Mouse (Mus musculus): ENCODE results near the gene Best3. TPM values are rescaled to one million over a fixed set of nuclear protein-coding genes. Genes with fewer than 3 reads are reported as not detected.

The Best3 gene
- polyA plus RNA-seq, 1 experiment from 2014 or later, result 0.32 TPM

DNA sequence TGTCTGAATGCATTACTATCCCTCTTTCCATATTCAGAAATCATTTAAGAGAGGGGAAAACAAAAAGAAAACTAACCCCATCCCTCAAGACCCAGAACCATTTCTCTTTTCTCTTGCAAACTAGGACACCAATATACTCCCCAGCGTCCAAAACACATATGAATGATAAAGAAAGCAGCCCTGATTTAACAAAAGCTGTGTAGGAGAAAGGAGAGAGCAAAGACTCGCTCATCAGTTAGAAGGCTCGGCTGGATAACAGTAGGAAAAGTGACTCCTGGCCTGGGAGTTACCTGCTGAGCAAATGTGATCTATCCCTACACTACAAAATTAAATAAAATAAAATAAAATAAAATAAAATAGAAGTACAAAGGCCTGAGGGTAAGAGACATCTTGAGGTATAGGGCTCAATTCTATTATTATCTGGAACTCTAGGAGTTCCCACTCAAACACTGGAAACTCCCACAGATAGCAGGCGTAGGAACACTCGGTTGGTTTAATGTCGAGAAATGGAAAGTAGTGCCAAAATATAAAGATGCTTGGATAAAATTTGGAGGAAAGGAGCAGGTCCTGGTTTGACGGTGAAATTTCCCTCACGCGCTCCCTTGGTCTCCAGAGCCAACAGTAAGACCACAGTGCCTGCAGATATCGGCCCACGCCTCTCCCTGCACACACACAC is 29.5 kb upstream of the Best3 start:
- H3K36me3 ChIP-seq (ENCODE audit: insufficient read depth, low read length), result no peaks in the 10 kb centered on the region
- no peak for ATAC-seq (ENCODE audit: low FRiP score, low TSS enrichment)
- 89% methylated on average over 11 of the region's 11 CpGs for whole genome bisulfite sequencing
- no peaks in the 10 kb centered on the region for H3K27me3 ChIP-seq (ENCODE audit: insufficient read depth, low read length)
- H3K4me1 ChIP-seq (ENCODE audit: insufficient read depth, low read length), result peaks cover 10% of the 10 kb centered on the region
- H3K9me3 ChIP-seq (ENCODE audit: low read length), result peaks cover 9% of the 10 kb centered on the region
- H3K9ac ChIP-seq (replicated peaks; ENCODE audit: low read length), result no peak overlapping the region
- no peak overlapping the region for H3K27ac ChIP-seq (ENCODE audit: low read length)
- H3K4me2 ChIP-seq (replicated peaks; ENCODE audit: low read depth, low read length), result no peak overlapping the region
- H3K4me3 ChIP-seq (ENCODE audit: low read length), result no peak overlapping the region

DNA sequence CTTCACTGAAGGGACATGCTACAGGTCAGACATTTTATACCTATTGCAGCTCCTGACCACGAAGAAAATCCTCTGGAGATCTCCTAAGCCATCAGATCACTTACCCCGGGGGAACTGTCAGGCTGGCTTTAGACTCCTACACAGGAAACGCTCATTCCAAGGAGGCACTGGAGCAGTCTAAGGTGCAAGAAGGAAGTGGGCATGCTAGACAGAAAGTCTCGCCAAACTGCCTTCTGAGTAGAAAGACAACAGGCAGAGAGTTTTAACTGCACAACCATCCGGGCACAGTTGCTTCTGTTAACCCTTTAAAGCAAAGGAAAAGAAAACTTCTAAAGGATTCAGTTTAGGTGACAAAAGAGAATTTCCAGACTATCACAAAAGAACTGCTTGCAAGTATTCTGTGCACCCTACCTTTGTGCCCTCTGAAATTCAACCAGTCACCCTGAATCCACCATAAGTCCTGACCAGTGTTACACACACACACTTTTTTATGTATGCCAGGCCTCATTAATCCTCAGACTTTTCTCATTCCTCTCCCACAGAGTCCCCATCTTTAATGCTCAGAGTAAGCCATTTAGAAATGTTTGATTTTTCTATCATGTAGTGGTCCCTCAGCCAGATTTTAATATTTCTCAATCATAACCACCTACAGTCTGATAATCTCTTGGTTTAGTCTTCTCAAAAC is 28.1 kb upstream of the Best3 start:
- peak; percentile 83 for ATAC-seq (ENCODE audit: low FRiP score, low TSS enrichment)
- WGBS, result 5% methylated on average over 5 of the region's 5 CpGs
- no peak overlapping the region for H3K4me2 ChIP-seq (replicated peaks; ENCODE audit: low read depth, low read length)
- H3K4me3 ChIP-seq (ENCODE audit: low read length), result no peak overlapping the region
- peaks cover 18% of the 10 kb centered on the region for H3K4me1 ChIP-seq (ENCODE audit: insufficient read depth, low read length)
- no peaks in the 10 kb centered on the region for H3K36me3 ChIP-seq (ENCODE audit: insufficient read depth, low read length)
- H3K9ac ChIP-seq (replicated peaks; ENCODE audit: low read length), result no peak overlapping the region
- H3K27ac ChIP-seq (ENCODE audit: low read length), result peak overlapping the region; percentile 82
- peaks cover 4% of the 10 kb centered on the region; the same call in 1 of the 2 replicates for H3K9me3 ChIP-seq (ENCODE audit: low read length)
- H3K27me3 ChIP-seq (ENCODE audit: insufficient read depth, low read length), result no peaks in the 10 kb centered on the region

DNA sequence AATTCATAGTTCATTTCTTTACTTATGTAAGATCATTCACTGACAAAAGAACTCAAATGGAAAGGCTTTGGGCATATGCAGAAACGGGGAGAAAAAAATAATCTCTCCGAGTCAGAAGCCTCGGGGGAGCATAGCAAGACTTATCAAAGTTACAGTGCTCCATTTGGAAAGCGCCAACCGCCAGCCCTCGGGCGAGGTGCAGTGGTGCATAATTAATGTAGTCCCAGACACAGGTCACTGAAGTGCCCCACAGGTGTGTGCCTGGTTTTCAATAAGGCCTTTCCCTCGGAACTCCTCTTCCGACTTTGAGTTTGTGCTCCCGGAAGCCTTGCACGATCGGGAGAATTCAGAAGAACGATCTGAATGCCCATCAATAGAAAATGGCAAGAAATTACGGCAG is 24.0 kb upstream of the Best3 start:
- Histone ChIP-seq H3K9ac (replicated peaks; ENCODE audit: low read length) (no peak overlapping the region), H3K4me1 (ENCODE audit: insufficient read depth, low read length) (peaks cover 21% of the 10 kb centered on the region), H3K27me3 (ENCODE audit: insufficient read depth, low read length) (no peaks in the 10 kb centered on the region), H3K9me3 (ENCODE audit: low read length) (no peaks in the 10 kb centered on the region), H3K27ac (ENCODE audit: low read length) (no peak overlapping the region), H3K4me2 (replicated peaks; ENCODE audit: low read depth, low read length) (no peak overlapping the region), H3K4me3 (ENCODE audit: low read length) (no peak overlapping the region), H3K36me3 (ENCODE audit: insufficient read depth, low read length) (no peaks in the 10 kb centered on the region)
- no peak for ATAC-seq (ENCODE audit: low FRiP score, low TSS enrichment)
- 64% methylated on average over 14 of the region's 14 CpGs for WGBS

DNA sequence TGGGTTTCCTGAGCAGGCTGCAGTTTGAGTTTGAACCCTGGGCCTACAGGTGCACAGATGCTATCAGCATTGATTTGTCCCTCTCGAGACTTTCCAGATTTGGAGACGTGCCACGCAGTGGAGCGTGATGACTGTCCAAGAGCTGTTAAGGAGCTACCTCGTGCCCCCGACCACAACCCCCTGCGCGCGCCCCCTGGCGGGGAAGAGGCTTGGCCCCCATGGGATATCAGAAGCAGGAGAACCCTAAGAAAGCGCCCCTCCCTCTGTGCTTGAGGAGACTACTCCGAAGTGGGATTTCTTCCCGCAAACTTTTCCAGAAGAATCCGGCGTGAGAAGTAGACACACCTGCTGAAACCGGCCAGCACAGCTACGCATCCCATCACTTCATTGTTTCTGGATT is 23.3 kb upstream of the Best3 start:
- Histone ChIP-seq H3K4me2 (replicated peaks; ENCODE audit: low read depth, low read length) (no peak overlapping the region), H3K27me3 (ENCODE audit: insufficient read depth, low read length) (no peaks in the 10 kb centered on the region), H3K9me3 (ENCODE audit: low read length) (no peaks in the 10 kb centered on the region), H3K36me3 (ENCODE audit: insufficient read depth, low read length) (no peaks in the 10 kb centered on the region), H3K9ac (replicated peaks; ENCODE audit: low read length) (no peak overlapping the region), H3K4me1 (ENCODE audit: insufficient read depth, low read length) (peaks cover 17% of the 10 kb centered on the region; the same call in 1 of the 2 replicates), H3K4me3 (ENCODE audit: low read length) (no peak overlapping the region), H3K27ac (ENCODE audit: low read length) (no peak overlapping the region)
- no peak for ATAC-seq (ENCODE audit: low FRiP score, low TSS enrichment)
- 60% methylated on average over 17 of the region's 17 CpGs for WGBS

DNA sequence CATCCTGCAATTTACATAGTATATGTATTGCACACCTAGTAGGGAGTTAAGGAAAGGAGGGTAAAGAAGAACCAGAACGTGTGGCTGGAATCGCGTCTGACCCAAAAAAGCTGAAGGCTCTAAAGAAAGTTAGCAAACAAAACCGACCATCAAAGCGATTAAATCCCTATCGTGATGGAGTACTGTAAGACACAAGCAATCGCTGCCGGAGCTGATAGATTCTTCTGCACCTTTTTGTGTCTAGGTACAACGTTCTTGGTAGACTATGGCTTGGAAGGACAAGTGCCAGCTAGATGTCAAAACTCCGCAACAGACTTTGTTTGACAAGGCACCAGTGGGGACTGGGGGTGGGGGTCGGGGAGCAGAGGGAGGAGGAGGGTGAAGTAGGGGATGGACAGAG is 22.0 kb upstream of the Best3 start:
- Histone ChIP-seq H3K4me1 (ENCODE audit: insufficient read depth, low read length) (0 out of 2 replicates have a peak, but pooled peaks cover 12% of the 10 kb centered on the region), H3K36me3 (ENCODE audit: insufficient read depth, low read length) (no peaks in the 10 kb centered on the region), H3K9me3 (ENCODE audit: low read length) (no peaks in the 10 kb centered on the region), H3K4me2 (replicated peaks; ENCODE audit: low read depth, low read length) (no peak overlapping the region), H3K27me3 (ENCODE audit: insufficient read depth, low read length) (no peaks in the 10 kb centered on the region), H3K27ac (ENCODE audit: low read length) (no peak overlapping the region), H3K4me3 (ENCODE audit: low read length) (no peak overlapping the region), H3K9ac (replicated peaks; ENCODE audit: low read length) (no peak overlapping the region)
- no peak for ATAC-seq (ENCODE audit: low FRiP score, low TSS enrichment)
- WGBS, result 78% methylated on average over 11 of the region's 11 CpGs

DNA sequence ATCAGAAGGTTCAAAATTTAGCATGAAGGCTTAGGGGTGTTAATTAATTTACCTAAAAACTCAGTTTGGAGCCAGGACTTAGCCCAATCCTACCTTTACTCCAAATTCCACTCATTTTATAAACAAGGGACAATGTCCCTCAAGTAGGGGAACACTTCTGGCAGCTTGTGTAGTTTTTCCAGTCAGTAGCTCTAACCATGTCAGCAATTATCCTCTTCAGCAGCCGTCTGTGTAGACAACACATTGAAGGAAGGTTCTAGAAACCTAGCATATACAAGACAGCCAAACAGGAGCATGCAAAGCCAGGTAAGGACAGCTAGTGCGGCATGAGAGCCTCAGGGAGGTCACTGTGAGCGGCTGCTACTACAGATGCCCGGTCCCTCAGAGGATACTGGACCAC is 21.5 kb upstream of the Best3 start:
- H3K27me3 ChIP-seq (ENCODE audit: insufficient read depth, low read length), result no peaks in the 10 kb centered on the region
- H3K9ac ChIP-seq (replicated peaks; ENCODE audit: low read length), result no peak overlapping the region
- H3K4me3 ChIP-seq (ENCODE audit: low read length), result no peak overlapping the region
- WGBS, result 79% methylated on average over 4 of the region's 4 CpGs
- no peak overlapping the region for H3K4me2 ChIP-seq (replicated peaks; ENCODE audit: low read depth, low read length)
- H3K36me3 ChIP-seq (ENCODE audit: insufficient read depth, low read length), result no peaks in the 10 kb centered on the region
- no peaks in the 10 kb centered on the region for H3K9me3 ChIP-seq (ENCODE audit: low read length)
- H3K27ac ChIP-seq (ENCODE audit: low read length), result no peak overlapping the region
- H3K4me1 ChIP-seq (ENCODE audit: insufficient read depth, low read length), result 0 out of 2 replicates have a peak, but pooled peaks cover 12% of the 10 kb centered on the region
- ATAC-seq (ENCODE audit: low FRiP score, low TSS enrichment), result no peak

DNA sequence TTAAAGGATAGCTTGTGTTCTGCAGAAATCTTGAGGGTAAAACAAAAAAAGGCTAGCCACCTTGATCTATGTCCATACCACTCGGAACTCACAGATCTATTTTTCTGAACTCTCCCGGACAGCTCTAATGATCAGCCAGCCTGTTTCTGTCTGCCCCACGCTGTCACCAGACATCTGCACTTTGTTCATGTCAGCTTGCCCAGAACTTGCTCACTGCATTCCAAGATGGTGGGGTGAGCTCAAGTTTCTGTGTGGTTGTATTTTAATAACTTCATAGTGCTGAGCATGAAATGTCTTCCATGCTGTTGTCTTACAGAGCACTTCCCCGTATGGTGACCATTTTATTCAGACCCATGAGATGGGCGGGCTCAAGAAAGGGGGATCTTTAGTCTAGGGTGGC is 20.8 kb upstream of the Best3 start:
- Histone ChIP-seq H3K27me3 (ENCODE audit: insufficient read depth, low read length) (no peaks in the 10 kb centered on the region), H3K4me1 (ENCODE audit: insufficient read depth, low read length) (0 out of 2 replicates have a peak, but pooled peaks cover 12% of the 10 kb centered on the region), H3K4me3 (ENCODE audit: low read length) (no peak overlapping the region), H3K36me3 (ENCODE audit: insufficient read depth, low read length) (no peaks in the 10 kb centered on the region), H3K27ac (ENCODE audit: low read length) (peak overlapping the region; percentile 36; the same call in 1 of the 2 replicates), H3K9me3 (ENCODE audit: low read length) (no peaks in the 10 kb centered on the region), H3K9ac (replicated peaks; ENCODE audit: low read length) (no peak overlapping the region), H3K4me2 (replicated peaks; ENCODE audit: low read depth, low read length) (no peak overlapping the region)
- 0 out of 2 replicates have a peak, but pooled peaks have one; percentile 67 for ATAC-seq (ENCODE audit: low FRiP score, low TSS enrichment)
- 44% methylated on average over 5 of the region's 5 CpGs for WGBS

DNA sequence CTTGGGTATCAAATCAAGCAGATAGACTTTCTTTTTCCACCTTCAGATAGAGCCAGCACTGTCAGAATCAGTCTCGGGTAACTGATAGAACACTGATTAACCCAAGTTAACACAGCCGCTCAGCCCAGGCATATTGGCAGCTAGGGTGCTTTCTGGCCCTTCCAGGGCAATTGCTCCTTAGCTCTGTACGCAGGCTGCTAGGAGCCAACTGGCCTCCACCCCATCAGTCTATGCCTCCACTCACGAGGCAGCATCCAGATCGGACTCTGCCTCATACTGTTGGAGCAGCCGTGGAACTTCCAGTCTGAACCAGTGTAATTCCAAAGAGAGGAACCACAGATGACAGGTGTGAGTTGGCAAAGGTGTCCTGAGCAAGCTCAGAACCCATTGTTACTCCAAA is 20.0 kb upstream of the Best3 start:
- Histone ChIP-seq H3K9ac (replicated peaks; ENCODE audit: low read length) (no peak overlapping the region), H3K27ac (ENCODE audit: low read length) (no peak overlapping the region), H3K4me3 (ENCODE audit: low read length) (no peak overlapping the region), H3K9me3 (ENCODE audit: low read length) (no peaks in the 10 kb centered on the region), H3K4me1 (ENCODE audit: insufficient read depth, low read length) (0 out of 2 replicates have a peak, but pooled peaks cover 12% of the 10 kb centered on the region), H3K27me3 (ENCODE audit: insufficient read depth, low read length) (no peaks in the 10 kb centered on the region), H3K4me2 (replicated peaks; ENCODE audit: low read depth, low read length) (no peak overlapping the region), H3K36me3 (ENCODE audit: insufficient read depth, low read length) (no peaks in the 10 kb centered on the region)
- ATAC-seq (ENCODE audit: low FRiP score, low TSS enrichment), result peak; percentile 85
- 63% methylated on average over 6 of the region's 6 CpGs for WGBS

DNA sequence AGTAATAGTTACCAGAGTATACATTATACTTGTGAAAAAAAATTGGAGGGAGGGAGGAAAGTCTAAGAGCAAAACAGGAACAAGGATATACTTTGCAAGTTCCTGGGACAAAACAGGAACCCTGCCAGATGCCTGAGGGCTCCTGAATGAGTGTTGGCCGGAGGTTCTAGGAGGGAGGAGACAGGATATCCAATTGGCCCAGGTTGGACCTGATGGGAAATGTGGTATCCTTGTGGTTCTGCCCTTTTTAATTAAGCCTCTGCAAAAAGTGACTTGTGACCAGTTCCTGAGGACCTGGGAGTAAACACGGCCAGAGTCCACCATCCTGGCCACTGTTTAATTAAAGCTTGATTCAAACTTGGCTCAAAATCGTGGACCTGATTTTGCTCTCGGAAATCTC is 17.4 kb upstream of the Best3 start:
- Histone ChIP-seq H3K4me3 (ENCODE audit: low read length) (no peak overlapping the region), H3K4me2 (replicated peaks; ENCODE audit: low read depth, low read length) (no peak overlapping the region), H3K36me3 (ENCODE audit: insufficient read depth, low read length) (no peaks in the 10 kb centered on the region), H3K9ac (replicated peaks; ENCODE audit: low read length) (no peak overlapping the region), H3K27ac (ENCODE audit: low read length) (no peak overlapping the region), H3K9me3 (ENCODE audit: low read length) (peaks cover 4% of the 10 kb centered on the region; the same call in 1 of the 2 replicates), H3K4me1 (ENCODE audit: insufficient read depth, low read length) (no peaks in the 10 kb centered on the region), H3K27me3 (ENCODE audit: insufficient read depth, low read length) (no peaks in the 10 kb centered on the region)
- ATAC-seq (ENCODE audit: low FRiP score, low TSS enrichment), result no peak
- 78% methylated on average over 4 of the region's 4 CpGs for WGBS

DNA sequence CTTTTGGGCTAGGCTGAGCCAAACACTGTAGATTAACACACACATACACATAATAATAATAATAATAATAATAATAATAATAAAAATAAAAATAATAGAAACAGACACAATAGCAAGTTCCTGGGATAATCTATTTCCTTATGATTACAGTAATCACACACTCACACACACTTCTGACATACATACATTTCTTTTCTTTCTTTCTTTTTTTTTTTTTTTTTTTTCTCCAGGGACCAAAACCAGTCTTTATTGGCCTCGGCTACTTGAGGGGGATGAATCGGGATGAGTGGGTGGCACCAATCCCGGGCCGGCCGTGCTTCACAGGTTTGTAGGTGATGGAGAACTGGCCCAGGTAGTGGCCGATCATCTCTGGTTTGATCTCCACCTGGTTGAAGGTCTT is 13.6 kb upstream of the Best3 start, which contains the start of gene Gm10271:
Gene Gm10271, minus strand, starts transcription at position 101 of the 400 bp plus-strand sequence.
- no peak within 1 kb of the TSS for H3K4me3 ChIP-seq (ENCODE audit: low read length)
- H3K9me3 ChIP-seq (ENCODE audit: low read length), result peaks cover 4% of the 10 kb centered on the region; the same call in 1 of the 2 replicates
- no peak within 1 kb of the TSS for H3K4me2 ChIP-seq (replicated peaks; ENCODE audit: low read depth, low read length)
- ATAC-seq (ENCODE audit: low FRiP score, low TSS enrichment), result no peak
- H3K4me1 ChIP-seq (ENCODE audit: insufficient read depth, low read length), result peaks cover 5% of the 10 kb centered on the region; the same call in 1 of the 2 replicates
- no peaks in the 10 kb centered on the region for H3K27me3 ChIP-seq (ENCODE audit: insufficient read depth, low read length)
- 96% methylated on average over 6 of the region's 6 CpGs for WGBS
- no peak within 1 kb of the TSS for H3K9ac ChIP-seq (replicated peaks; ENCODE audit: low read length)
- no peak within 1 kb of the TSS for H3K27ac ChIP-seq (ENCODE audit: low read length)
- no peaks in the 10 kb centered on the region for H3K36me3 ChIP-seq (ENCODE audit: insufficient read depth, low read length)
